Mouse (Mus musculus) cerebellum, adult 2 months (tissue): ENCODE results near the gene Cops6. TPM values are rescaled to one million over a fixed set of nuclear protein-coding genes. Genes with fewer than 3 reads are reported as not detected.
A peak's percentile ranks its signal among the peaks of the same experiment; 100 is the strongest.

ENCODE experiments used
- DNase-seq, 2 experiments: peaks; one replicate each; pipeline ENCODE4 v3.0.0; 2021
- H3K27ac ChIP-seq: fragments of 200-500 bp; 2 replicates; pipeline ENCODE4 v1.5.1; 2012; ENCODE audit warnings: low read length, control low read depth, inconsistent platforms; ENCODE audit not compliant: insufficient read depth
- H3K27me3 ChIP-seq: fragments of 200-500 bp; 2 replicates; pipeline ENCODE4 v1.6.1; 2012; ENCODE audit warnings: inconsistent platforms, mild to moderate bottlenecking, low read length, moderate library complexity; ENCODE audit not compliant: control insufficient read depth, insufficient read depth
- H3K4me1 ChIP-seq: fragments of 200-500 bp; 2 replicates; pipeline ENCODE4 v1.6.1; 2011; ENCODE audit warnings: low read length; ENCODE audit not compliant: control insufficient read depth, insufficient read depth
- H3K4me3 ChIP-seq: fragments of 200-500 bp; replicated peaks from 2 replicates; pipeline ENCODE3; 2011; ENCODE audit warnings: mild to moderate bottlenecking, low read depth, low read length, control low read depth; ENCODE audit not compliant: insufficient read depth
- CTCF ChIP-seq: fragments of 200-500 bp; IDR thresholded peaks from 2 replicates; pipeline ENCODE4 v1.5.1; 2011; ENCODE audit warnings: low read depth, mild to moderate bottlenecking, control low read depth, low read length, moderate library complexity, borderline replicate concordance; ENCODE audit not compliant: insufficient read depth
- POLR2A ChIP-seq: fragments of 200-500 bp; IDR thresholded peaks from 2 replicates; pipeline ENCODE4 v1.6.1; 2011; ENCODE audit warnings: low read length, control low read depth, borderline replicate concordance; ENCODE audit not compliant: insufficient read depth
- WGBS: fragments of 180-500 bp; shearing (Covaris S2); methylation state at CpG from one replicate; pipeline ENCODE4 v1.1.7; 2018; 5-methylcytosine and 5-hydroxymethylcytosine counted together
- polyA plus RNA-seq: library from polyadenylated mRNA; depleted of rRNA; stranded (reverse); fragments of >200 nt; gene quantifications from 2 replicates; pipeline ENCODE4 v1.2.3, GENCODE M21; 2012; rRNA removed

Gene Cops6
- polyA plus RNA-seq, 1 experiment, result 158 TPM

DNA sequence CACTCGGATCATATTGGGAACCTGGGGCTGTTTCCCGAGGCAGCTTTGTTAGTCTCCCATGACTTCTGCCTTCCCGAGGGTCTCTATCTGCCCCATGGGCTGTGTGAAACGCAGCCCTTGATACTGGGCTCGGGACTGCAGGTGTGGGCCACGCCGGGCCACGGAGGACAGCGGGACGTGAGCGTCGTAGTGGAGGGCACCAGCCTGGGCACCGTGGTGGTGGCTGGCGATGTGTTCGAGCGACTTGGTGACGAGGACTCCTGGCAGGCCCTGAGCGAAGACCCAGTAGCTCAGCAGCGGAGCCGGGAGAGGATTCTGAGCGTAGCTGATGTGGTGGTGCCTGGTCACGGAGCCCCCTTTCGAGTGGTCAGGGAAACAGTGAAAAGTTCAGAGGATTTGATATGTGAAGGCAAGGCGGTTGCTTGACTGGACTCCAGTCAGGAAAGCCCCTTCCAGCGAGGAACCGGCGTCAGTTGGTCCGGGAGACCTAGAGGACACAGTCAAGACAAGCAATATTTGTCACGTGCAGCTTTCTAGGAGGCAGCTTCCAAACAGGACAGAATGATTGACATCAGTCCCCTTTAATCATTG, 34.0 kb downstream of the Cops6 start:
- peak overlapping the region; percentile 98 for H3K4me3 ChIP-seq
- 1% methylated on average over 29 of the region's 29 CpGs for WGBS
- H3K27me3 ChIP-seq, result no peaks in the 10 kb centered on the region
- H3K4me1 ChIP-seq, result no peaks in the 10 kb centered on the region
- H3K27ac ChIP-seq, result peak overlapping the region; percentile 99
- no peak for TF ChIP-seq CTCF
- TF ChIP-seq POLR2A, result no peak
- peak in 1 of 2 experiments; percentile 49 for DNase-seq

DNA sequence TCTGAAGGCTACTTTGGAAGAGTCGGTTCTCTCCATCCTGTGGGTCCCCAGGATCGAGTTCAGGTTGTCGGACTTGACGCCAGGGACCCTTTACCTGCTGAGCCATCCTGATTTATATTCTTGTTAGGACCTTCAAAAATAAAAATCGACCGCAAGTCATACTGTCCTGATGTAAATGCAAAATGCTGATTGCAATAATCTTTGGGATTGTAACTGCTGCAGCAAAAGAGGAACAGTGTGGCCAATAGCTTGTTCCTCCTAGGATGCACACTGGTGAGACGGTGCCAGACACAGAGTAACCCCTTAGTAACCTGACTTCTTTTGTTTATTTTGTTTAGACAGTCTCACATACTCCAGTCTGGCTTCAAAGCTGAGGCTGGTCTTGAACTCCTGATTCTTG, 34.6 kb downstream of the Cops6 start:
- H3K4me1 ChIP-seq, result no peaks in the 10 kb centered on the region
- no peak overlapping the region for H3K27ac ChIP-seq
- no peaks in the 10 kb centered on the region for H3K27me3 ChIP-seq
- DNase-seq, result no peak
- TF ChIP-seq POLR2A, result no peak
- TF ChIP-seq CTCF, result no peak
- peak overlapping the region; percentile 98 for H3K4me3 ChIP-seq
- WGBS, result 34% methylated on average over 7 of the region's 7 CpGs

DNA sequence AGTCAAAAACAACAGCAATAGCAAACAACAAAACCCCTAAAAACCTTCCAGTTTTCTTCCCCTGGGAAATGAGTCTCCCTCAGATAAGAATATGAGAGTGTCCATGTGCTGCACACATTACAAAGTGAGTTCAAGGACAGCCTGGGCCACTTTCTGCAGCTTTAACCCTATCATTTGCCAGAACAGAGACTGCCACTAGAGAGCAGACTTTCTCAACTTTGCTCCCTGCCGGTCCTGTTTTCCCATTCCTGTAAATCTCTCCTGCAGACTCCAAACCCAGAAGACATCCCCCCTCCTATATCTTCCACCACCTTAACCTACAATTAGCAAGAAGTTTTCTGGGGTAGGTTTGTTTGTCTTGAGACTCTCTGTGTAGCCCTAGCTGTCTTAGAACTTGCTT, 38.7 kb downstream of the Cops6 start:
- no peaks in the 10 kb centered on the region for H3K27me3 ChIP-seq
- H3K4me1 ChIP-seq, result peaks cover 6% of the 10 kb centered on the region
- no peak overlapping the region for H3K4me3 ChIP-seq
- TF ChIP-seq CTCF, result peak; percentile 45; the same call in 1 of the 2 replicates
- no peak for TF ChIP-seq POLR2A
- no peak for DNase-seq
- no peak overlapping the region for H3K27ac ChIP-seq
- WGBS, result 3% methylated on average over 1 of the region's 1 CpGs

DNA sequence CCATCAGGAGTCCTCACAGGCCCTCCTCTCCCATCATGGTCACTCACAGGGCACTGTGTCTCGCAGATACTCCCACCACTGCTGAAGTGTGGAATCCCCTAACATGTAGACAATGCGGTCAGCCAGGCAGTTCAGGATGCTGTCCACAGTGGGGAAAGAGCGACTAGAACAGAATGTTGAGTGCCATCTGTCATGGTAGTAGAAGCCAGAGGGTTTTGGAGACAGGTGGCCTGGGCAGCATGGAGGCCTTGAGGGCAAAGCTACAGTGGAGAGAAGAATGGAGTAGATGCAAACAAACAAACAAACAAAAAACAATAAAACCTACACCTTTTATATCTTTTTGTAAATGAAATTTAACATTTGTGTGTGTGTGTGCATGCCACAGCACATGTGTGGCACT, 41.2 kb downstream of the Cops6 start:
- peak in 1 of 2 experiments; percentile 33 for DNase-seq
- 22% methylated on average over 3 of the region's 3 CpGs for WGBS
- Histone ChIP-seq H3K27me3 (no peaks in the 10 kb centered on the region), H3K27ac (no peak overlapping the region), H3K4me1 (peaks cover 6% of the 10 kb centered on the region), H3K4me3 (no peak overlapping the region)
- no peak for TF ChIP-seq POLR2A
- no peak for TF ChIP-seq CTCF

DNA sequence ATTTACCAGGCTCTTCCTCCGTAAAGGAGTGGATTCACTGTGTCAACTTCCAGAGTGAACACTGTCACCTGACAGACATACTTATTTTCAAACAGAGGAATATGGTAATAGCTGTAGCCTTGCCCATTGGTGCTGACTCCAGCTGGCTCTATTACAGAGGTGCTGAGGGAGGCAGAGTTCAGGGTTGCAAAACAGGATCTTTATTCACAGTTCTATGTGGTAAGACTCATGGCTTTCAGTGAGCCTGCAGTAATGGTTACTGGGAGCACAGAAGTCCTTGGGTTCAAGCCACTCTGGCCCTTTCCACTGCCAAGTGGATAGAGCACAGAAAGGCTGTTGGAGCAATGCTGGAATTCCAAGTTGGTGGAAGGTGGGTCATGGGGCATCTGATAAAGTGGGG, 46.4 kb downstream of the Cops6 start:
- Histone ChIP-seq H3K4me3 (no peak overlapping the region), H3K27ac (no peak overlapping the region), H3K4me1 (no peaks in the 10 kb centered on the region), H3K27me3 (no peaks in the 10 kb centered on the region)
- TF ChIP-seq CTCF, result no peak
- TF ChIP-seq POLR2A, result no peak
- DNase-seq, result no peak
- 87% methylated on average over 1 of the region's 1 CpGs for WGBS

DNA sequence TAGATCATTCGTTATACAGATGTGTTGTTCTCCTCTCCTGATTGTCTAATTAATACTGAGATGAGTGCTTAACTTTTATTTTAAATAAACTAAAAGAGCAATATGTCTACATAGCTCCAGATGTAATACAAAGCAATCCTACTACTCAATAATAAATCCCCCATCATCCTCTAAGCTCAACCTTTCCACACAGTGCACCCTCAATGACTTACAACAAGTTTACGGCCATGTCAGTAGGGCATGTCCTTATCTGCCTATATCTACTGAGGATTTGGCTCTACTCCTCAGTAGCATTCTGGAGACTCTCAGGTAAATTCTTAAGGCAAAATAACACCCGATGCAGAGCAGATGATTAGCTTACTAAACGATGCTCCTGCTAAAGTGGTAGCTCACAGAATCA, 47.0 kb downstream of the Cops6 start:
- no peak for TF ChIP-seq CTCF
- no peak for TF ChIP-seq POLR2A
- DNase-seq, result no peak
- Histone ChIP-seq H3K27ac (no peak overlapping the region), H3K4me3 (no peak overlapping the region), H3K27me3 (no peaks in the 10 kb centered on the region), H3K4me1 (no peaks in the 10 kb centered on the region)
- 88% methylated on average over 4 of the region's 4 CpGs for WGBS

Other genes starting within 250 kb of the Cops6 start
- gene Cyp3a13, start 239.5 kb upstream of the Cops6 start, polyA plus RNA-seq, result 2.9 TPM in 2 replicates
- 75.6 and 85.7 TPM in 2 replicates for gene Gjc3, start 198.0 kb upstream of the Cops6 start, polyA plus RNA-seq
- 0.08 and 0.21 TPM in 2 replicates for gene Azgp1, start 179.6 kb upstream of the Cops6 start, polyA plus RNA-seq
- not detected in 2 replicates for gene Smok3a, start 139.8 kb upstream of the Cops6 start, polyA plus RNA-seq
- not detected in 2 replicates for gene Smok3b, start 139.6 kb upstream of the Cops6 start, polyA plus RNA-seq
- gene Smok3c, start 107.9 kb upstream of the Cops6 start, polyA plus RNA-seq, result not detected in 2 replicates
- gene Zkscan1, start 76.0 kb upstream of the Cops6 start, polyA plus RNA-seq, result 16.8 and 17.4 TPM in 2 replicates
- gene Zscan21, start 44.2 kb upstream of the Cops6 start, polyA plus RNA-seq, result 19.0 and 19.2 TPM in 2 replicates
- 3.8 and 4.2 TPM in 2 replicates for gene Zfp113, start 5.3 kb upstream of the Cops6 start, polyA plus RNA-seq
- 25.8 and 28.3 TPM in 2 replicates for gene Ap4m1, start 10.9 kb downstream of the Cops6 start, polyA plus RNA-seq
- 23.0 and 24.5 TPM in 2 replicates for gene Mcm7, start 11.4 kb downstream of the Cops6 start, polyA plus RNA-seq
- 52.7 and 54.8 TPM in 2 replicates for gene Taf6, start 26.4 kb downstream of the Cops6 start, polyA plus RNA-seq
- 17.3 and 18.3 TPM in 2 replicates for gene Cnpy4, start 26.4 kb downstream of the Cops6 start, polyA plus RNA-seq
- 7.4 and 7.5 TPM in 2 replicates for gene Mblac1, start 33.2 kb downstream of the Cops6 start, polyA plus RNA-seq
- not detected in 2 replicates for gene Nxpe5, start 64.8 kb downstream of the Cops6 start, polyA plus RNA-seq
- 168 and 176 TPM in 2 replicates for gene Lamtor4, start 94.4 kb downstream of the Cops6 start, polyA plus RNA-seq
- 90.1 and 92.0 TPM in 2 replicates for gene BC037034, start 103.0 kb downstream of the Cops6 start, polyA plus RNA-seq
- gene Gal3st4, start 111.8 kb downstream of the Cops6 start, polyA plus RNA-seq, result 1.5 and 2.0 TPM in 2 replicates
- 0.03 and 0.05 TPM in 2 replicates for gene Gm43720, start 118.9 kb downstream of the Cops6 start, polyA plus RNA-seq
- 4.6 and 4.7 TPM in 2 replicates for gene Gpc2, start 118.9 kb downstream of the Cops6 start, polyA plus RNA-seq
- 1.9 and 2.5 TPM in 2 replicates for gene Stag3, start 119.2 kb downstream of the Cops6 start, polyA plus RNA-seq
- 0.10 TPM in 1 of 2 replicates, not detected in the other for gene Pvrig, start 180.9 kb downstream of the Cops6 start, polyA plus RNA-seq